Mouse (Mus musculus): ENCODE data around the gene Glrx2.
"Not testable (repeated sequence)": the region's sequence is repeated elsewhere in the genome, so short reads cannot be mapped to it uniquely, and the experiment has no call there.

Gene Glrx2

DNA sequence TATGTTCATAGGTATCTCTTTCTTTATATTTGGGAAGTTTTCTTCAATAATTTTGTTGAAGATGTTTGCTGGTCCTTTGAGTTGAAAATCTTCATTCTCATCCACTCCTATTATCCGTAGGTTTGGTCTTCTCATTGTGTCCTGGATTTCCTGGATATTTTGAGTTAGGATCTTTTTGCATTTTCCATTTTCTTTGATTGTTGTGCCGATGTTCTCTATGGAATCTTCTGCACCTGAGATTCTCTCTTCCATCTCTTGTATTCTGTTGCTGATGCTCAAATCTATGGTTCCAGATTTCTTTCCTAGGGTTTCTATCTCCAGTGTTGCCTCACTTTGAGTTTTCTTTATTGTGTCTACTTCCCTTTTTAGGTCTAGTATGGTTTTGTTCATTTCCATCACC, at the start of gene Glrx2:
Gene Glrx2, plus strand, starts transcription at position 301 of the 400 bp plus-strand sequence.
- not testable (repeated sequence) for DNase-seq (ENCODE audit: low spot score)

DNA sequence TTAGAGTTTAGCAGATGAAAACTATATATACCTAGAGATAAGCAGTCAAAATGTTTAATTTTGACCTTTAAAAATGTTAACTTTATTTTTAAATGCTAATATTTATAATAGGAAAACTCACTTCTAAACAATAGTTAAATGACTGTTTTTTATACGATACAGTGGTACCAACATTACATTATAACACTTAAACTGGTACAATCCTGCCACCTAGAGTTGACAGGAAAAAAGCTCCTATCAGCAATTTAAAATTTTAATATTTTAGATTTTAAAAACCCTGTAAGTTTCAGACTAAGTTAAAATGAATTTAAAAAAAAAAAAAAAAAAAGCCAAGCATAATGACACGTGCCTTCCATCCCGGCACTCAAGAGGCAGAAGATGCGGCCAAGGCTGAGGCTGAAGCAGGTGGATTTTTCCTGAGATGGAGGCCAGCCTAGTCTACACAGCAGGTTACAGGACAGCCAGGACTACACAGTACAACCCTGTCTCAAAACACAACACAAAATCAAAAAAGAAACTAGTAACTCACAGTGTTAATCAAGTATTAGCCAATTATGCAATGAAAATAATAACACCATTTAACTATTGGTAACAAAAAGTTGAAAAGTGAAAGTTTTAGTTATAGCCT, 40.3 kb upstream of the Glrx2 start:
- DNase-seq (ENCODE audit: low spot score): peak; percentile 30

DNA sequence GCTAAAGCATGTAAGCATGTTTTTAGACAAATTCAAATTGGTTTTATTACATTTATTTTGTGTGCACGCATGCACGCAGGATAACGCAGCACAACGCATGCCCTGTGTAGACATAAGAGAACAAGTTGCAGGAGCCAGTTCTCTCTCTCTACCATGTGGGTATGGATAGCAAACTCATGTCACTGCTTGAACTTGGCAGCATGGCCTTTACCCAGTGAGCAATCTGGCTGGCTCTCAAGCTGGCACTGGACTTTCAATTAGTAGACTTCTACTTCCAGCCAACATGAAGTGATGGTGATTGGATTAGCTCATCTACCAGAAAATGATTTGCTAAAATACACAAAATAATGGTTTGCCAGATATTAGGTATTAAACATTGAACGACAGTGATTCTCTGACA, 35.0 kb upstream of the Glrx2 start:
- DNase-seq (ENCODE audit: low spot score): no peak

DNA sequence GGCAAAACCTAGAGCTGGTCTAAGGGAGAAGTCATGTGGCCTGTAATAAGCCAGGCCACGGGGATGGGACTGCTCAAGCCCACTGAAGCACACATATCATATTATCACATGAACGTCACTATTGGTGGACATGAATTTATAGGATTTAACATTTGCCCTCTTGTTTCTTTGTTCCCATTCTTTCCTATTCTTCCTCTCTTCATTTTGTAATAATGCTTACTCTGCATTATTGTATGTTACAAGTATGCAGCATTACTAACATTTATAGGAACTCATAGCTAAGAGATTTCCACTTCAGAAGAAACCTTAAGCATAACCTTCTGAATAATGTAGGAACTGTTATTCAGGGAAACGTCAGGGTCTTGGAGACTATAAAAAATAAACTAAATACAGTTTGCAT, 31.3 kb upstream of the Glrx2 start:
- DNase-seq (ENCODE audit: low spot score): no peak

DNA sequence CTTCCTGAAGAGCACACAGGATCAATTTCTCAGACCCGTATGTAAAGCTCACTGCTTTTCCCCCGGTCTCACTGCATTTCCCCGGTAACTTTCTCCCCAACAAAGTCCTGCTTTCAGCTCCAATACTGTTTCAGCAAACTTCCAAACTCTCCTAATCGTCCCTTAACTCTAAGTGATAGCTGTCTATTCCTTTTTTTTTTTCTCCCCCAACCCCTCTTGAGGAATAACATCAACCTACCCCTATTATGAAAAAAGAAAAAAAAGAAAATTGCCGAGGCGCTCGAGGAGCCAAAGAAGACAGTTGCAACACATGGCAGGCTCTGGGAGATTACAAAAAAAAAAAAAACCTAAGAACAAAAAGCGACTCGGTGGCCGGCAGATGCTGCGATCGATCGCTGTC, 14.4 kb upstream of the Glrx2 start:
- DNase-seq (ENCODE audit: low spot score): no peak

DNA sequence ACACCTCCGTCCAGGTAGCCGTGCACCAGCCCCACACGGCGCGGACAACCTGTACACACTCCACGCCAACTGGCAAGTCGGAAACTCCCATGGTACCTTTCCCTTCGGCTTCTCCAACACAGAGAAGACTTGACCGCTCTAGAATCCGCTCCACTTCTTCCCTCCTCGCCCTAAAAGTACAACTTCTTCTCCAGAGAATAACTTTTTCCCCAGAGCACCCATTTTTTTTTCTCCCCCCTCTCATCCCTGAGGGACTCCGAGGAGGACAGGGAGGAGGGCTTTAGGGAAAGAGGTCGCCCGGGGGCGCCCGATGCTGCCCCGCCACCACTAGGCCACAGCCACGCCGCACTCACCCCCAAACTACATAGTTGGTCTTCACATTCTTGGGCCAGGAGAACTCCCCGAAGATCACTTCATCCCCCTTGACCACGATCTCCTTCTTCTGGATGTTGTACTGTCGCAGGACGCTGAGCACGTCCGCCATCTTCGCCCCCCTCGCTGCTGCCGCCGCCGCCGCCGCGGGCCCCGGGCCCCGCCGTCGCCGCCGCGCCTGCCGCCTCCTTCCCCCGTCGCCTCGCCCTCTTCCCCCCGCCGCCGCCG, 13.9 kb upstream of the Glrx2 start:
- DNase-seq (ENCODE audit: low spot score): peak; percentile 57

DNA sequence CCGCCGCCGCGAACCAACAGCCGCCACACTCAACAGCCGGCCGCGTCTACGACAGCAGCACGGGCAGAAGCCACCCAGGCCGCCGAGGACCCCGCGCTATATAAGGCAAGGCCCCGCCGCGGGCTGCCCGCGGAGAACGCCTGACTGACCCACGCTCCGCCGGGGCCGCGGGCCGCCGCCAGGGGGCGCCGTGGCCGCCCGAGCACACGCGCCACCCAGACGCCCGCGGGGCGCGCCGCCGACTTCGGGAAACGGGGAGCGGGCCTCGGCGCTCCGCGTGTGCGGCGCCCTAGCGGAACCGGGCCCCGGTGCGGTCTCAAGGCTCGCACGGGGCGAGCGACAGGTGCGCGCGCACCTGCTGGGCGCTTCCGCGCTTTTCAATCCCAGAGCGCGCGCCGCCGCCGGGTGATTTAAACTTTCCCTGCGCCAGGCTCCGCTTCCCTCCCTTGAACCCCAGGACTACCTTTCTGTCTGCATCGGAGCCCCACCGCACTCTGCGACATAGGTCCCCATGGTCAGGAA, 13.3 kb upstream of the Glrx2 start, which contains the start of gene Cdc73:
Gene Cdc73, minus strand, starts transcription at position 153 of the 522 bp plus-strand sequence.
- peak; percentile 91 for DNase-seq (ENCODE audit: low spot score)

DNA sequence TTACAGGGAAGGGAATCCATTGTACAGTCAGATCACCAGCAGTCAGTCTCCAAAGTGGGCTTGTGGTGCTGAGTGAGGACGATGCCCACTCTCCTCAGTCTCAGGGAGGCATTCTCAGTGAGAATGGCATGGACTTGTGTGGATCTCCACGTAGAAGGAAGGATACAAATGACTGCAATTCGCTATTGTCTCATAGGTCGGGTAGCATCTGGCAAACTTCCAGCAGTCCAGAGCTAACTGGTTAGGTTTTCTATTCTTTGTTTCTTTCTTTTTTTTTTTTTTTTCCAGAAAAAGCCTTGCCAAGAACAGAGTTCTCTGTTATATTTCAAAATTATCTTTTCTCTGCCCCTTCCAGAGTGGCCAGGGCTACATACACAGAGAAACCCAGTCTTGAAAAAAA, 9.1 kb upstream of the Glrx2 start:
- no peak for DNase-seq (ENCODE audit: low spot score)

DNA sequence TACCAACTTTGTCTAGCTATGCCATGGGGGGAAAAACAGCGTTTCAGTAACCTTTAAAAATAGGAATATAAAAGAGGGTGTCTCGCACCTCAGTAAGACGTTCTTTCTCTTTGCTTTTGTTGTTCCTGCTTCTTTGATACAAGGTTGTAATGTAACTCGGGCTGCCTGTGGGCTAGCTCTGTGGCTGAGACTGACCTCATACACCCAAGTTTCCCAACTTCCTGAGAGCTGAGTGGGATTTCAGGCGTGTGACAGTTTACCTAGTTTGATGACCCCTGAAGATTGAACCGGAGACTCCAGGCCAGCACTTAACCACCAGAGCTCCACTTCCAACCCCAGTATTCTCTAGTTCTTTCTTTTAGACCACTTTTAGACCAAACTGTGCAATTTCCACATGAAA, 7.8 kb upstream of the Glrx2 start:
- no peak for DNase-seq (ENCODE audit: low spot score)

DNA sequence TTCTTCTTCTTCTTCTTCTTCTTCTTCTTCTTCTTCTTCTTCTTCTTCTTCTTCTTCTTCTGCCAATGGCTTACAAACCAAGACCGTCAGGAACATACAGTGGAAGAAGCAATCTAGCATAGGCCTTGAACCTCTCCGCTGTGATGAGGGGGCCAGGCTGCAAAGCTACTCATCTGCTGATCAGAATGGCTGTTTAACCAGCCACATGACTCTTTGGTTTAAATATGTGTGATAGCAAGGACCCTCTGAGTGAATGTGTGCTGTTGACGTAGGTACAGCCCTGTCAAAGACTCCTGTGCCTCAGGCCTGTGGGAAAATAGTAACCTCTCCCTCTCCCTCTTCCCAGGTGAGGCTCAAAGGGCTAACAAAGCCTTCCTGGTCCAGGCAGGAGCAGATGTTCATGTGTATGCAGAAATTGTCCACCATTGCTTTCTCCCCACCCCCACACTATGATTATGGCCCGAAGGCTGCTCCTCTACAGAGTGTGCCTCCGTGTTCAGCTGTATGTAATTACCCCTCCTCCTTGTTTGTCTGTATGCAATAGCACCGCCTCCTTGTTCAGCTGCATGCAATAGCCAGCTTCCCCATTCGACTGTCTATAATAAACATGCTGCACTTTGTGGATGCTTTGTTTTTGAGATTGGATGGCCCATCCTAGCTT, 6.0 kb upstream of the Glrx2 start:
- DNase-seq (ENCODE audit: low spot score): no peak

DNA sequence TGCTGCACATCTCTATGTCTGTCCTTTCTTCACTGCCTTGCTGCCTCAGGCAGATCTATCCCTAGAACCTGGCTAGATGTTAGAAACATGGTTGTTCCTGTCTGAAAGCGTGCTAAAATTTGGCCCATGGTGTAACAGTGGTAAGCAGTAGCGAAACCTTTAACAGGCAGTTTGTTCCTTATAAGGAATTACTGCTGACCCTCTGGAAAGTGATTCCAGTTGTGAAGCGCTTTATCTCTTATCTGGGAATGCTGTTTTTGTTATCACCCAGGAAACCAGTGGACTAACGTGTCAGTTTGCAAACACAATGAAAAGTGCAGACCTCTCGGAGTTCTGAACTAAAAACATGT, 5.5 kb upstream of the Glrx2 start:
- DNase-seq (ENCODE audit: low spot score): no peak

DNA sequence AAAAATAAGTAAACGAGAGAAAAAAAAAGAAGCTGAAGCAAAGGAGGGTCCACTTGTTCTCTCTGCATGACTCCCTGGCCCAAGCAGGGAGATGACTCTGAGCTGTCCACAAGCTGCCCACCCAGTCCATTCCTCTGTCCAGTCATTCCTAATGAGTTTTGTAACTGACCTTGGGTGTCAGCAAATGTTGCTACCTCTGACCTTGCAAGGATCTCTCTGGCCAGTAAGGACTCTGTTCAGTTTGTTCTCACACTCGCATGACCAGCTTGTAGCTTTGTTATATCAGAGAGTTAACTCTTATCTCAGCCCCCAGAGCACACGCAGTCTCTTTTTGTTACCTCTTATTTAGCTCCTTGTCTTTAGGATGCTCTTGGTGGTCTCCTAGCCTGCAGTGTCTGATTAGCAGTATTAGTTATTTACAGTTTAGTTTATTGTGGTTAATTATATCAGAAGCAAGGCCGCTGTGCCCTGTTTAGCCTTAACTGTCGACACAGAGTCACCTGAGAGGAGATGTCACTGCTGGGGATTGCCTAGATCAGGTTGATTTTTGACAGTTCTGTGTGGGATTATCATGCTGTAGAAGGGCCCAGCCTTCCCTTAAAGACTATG, 8.4 kb downstream of the Glrx2 start:
- no peak for DNase-seq (ENCODE audit: low spot score)

DNA sequence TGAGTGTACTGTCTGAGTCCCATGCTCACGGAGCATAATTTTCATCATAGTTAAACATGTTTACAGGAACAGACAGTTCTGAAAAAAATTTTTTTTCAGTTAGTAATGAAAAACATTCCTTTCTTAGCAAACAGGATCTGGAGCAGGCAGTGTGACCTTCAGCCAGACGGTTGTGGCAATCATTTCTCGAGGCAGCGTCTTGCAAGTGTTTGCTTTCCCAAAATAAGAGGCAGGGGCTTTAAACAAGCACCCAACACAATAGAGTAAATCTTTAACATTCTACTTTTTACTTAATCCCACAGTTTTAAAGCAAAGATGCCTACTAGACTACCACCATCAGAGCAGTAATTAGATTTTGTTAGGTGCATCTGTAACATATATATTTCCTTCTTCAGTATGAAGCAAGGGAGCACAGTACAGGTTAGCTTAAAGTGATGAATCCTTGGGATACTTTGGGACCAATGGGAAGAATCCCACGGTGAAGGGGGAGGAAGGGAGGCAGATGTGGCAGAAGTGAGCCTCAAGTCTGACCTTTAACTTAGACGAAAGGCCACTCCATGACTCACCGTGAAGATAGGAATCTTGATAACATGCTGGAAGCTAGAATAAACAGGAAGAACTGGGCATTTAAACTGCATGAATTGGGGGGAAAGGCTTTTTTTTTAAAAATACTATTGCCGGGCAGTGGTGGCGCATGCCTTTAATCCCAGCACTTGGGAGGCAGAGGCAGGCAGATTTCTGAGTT, 11.7 kb downstream of the Glrx2 start:
- no peak for DNase-seq (ENCODE audit: low spot score)

DNA sequence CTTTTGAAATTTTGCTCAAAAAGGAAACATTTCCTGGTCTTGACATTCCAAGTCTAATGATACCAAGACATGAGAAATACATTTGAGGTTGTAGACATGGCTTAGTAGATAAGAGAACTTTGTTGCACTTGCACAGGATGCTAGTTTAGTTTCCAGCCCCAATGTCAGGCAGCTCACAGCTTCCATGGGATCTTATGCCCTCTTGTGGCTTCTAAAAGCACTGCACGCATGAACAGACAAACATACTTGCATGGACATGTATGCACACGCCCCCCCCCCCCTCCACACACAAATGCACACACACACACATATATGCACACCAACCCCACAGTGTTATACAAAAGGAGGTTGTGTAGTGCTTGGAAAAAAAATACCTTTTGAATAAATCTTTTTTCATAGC, 14.8 kb downstream of the Glrx2 start:
- DNase-seq (ENCODE audit: low spot score): no peak

DNA sequence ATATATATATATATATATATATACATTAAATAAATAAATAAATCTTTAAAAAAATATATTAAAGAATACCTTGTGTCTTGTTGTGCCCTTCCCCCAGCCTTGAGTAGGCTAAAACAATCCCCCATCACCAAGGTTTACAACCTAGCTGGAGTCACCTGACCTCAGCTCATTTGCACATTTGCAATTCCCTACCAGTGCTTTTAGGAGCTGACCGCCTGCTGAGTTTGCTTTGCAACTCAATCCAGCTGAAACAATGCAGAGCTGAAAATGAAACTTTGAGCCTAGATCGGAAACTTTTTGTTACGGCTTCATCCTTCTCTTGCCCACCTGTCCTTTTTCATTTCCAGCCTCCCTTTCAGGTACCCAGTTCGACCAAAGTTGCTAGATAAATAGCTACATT, 15.6 kb downstream of the Glrx2 start:
- DNase-seq (ENCODE audit: low spot score): no peak

DNA sequence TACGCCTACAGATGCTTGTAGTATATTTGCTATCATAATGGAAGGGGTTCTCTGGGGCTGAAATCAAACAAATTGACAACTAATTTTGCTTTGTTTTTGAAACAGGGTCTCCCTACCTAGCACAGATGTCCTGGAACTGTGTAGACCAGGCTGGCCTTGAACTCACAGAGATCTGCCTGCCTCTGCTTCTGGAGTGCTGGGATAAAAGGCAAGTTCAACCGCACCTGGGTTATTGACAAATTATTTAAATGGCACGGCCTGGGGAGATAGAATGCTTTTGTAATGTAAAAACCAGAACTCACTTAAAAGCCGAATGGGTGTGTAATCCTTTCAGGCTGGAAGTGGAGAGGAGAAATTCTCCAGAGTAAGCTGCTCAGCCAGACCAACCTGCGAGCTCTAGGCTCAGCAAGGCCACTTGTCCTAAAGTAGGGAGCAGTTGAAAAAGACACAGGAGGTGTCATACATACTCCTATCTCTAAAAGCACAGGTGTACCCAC, 17.8 kb downstream of the Glrx2 start:
- no peak for DNase-seq (ENCODE audit: low spot score)

DNA sequence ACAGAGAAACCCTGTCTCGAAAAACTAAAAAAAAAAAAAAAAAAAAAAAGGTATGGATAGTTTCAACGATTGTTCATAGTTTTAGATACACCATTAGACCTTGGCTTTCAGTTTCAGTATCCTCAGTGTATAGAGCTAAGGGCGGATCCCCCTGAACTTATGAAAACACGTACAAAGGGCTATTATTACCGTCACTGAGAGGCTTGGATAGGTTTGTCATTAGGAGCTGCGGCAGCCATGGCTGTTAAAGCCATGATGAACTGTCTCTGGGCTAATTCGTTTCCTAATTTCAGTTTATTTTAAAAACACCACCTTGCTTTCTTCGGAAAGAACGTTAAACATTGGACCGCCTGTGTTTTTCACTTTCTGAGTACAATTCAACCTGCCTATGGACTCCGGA, 22.7 kb downstream of the Glrx2 start:
- DNase-seq (ENCODE audit: low spot score): no peak

DNA sequence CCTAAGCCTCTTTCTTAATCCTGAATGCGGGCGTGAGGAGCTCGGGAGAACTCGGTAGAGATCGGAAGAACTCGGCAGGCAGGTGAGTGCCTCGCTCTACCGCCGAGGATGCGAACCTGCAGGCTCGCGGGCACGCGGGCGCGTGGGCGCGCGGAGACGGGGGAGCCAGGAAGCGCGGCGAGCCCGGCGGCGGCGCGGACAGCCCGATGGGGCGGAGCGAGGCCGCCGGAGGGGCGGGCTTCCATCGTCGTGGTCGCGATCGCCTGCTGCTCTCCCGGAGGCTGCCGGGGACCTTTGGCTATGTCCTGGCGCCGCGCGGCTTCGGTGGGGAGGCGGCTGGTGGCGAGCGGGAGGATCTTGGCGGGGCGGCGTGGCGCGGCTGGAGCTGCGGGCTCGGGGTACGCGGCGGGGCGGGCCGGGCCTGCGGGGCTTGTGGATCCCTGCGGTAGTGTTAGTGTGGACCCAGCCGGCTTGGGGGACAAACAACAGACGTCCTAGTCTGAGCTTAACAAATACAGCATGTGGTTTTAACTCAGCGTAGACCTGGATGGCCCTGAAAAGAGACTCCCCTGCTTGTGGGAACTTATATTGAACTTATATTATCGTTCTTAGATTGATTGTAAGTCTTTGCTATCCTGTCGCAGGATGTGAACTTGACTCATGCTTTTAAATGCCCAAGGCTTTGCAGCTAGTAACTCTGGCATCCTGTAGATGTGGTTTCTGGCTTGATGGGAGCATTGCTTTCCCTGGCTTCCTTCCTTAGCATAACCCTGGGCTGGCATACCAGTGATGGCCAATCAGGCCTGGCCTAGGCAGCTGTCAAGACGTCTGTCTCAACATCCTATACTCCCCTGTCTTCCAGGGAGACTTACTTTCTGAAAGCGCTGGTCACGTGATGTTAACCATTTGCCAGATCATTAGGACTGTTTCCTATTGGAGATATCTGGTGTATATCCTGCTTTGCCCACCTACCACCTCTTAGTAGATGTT, 23.5 kb downstream of the Glrx2 start:
- DNase-seq (ENCODE audit: low spot score): peak; percentile 80

DNA sequence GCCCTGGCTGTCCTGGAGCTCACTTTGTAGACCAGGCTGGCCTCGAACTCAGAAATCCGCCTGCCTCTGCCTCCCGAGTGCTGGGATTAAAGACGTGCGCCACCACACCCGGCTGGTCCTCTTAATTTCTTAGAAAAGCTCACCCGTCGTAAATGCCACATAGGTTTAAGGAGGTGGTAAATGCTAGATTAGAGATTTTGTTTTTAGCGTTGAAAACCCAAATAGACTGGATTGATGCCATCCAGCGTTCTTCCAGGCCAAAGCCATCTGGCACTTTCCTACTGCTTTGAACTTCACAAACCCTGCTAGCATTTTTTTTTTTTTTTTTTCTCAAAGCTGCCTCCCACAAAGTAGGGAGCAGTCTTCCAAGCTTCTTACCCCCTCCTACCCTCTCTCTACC, 24.4 kb downstream of the Glrx2 start:
- DNase-seq (ENCODE audit: low spot score): no peak

DNA sequence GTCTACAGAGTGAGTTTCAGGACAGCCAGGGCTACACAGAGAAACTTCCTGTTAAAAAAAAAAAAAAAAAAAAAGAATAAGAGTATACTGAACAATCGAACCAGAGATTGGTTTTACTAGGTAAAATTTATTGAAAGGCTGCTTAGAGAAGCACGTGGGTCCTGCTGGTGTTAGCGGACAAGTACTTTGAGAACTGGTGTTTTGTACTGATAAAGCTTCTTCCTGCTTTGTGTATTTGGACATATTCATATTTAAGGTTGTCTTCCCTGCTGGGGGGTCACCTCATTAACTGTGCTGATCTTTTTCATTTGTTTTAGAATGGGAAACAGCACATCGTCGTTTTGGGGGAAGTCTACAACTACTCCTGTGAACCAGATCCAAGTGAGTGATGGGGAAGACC, 25.2 kb downstream of the Glrx2 start:
- no peak for DNase-seq (ENCODE audit: low spot score)

DNA sequence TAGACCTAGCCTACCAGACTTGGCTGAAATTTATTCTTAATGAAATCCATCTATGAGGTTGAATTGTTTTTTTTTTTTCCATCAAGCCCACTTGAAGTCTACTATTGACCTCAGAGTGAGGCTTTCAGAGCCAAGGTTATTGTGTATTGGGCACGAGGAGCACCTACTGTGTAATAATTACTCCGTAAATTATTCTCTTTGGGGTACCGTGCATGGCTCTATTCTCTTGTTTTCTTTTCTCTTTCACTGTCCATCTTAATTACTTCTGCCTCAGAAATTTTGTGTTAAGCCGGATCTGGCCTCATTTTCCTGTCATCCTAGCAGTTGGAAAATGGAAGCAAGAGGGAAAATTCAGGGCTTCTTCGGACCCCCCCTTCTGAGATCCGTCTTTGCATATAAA, 26.0 kb downstream of the Glrx2 start:
- no peak for DNase-seq (ENCODE audit: low spot score)
